Mouse (Mus musculus) limb, embryonic 11.5 days (tissue): ENCODE data around the gene Lap3. TPM values are rescaled to one million over a fixed set of nuclear protein-coding genes. Genes with fewer than 3 reads are reported as not detected.

Source experiments
- ATAC-seq: fragments of 200-750 bp; cut with Nextera tagmentation; 2 replicates; pipeline ENCODE4 v1.8.0; 2017; ENCODE audit warnings: low read depth; ENCODE audit not compliant: insufficient number of reproducible peaks, low FRiP score, low TSS enrichment
- DNase-seq: peaks from one replicate; pipeline ENCODE4 v3.0.0-alpha.2; 2015; ENCODE audit warnings: low spot score
- H3K27ac ChIP-seq: fragments of 300-500 bp; sonication (generic); replicated peaks from 2 replicates; pipeline ENCODE4 v1.5.1; 2014; ENCODE audit warnings: low read depth, mild to moderate bottlenecking, low read length
- H3K27me3 ChIP-seq: fragments of 300-500 bp; sonication (generic); 2 replicates; pipeline ENCODE4 v1.6.1; 2014; ENCODE audit warnings: mild to moderate bottlenecking, low read length, mixed read lengths; ENCODE audit not compliant: control insufficient read depth, insufficient read depth
- H3K36me3 ChIP-seq: fragments of 300-500 bp; sonication (generic); 2 replicates; pipeline ENCODE4 v1.6.1; 2014; ENCODE audit warnings: mild to moderate bottlenecking, low read length, moderate library complexity, mixed read lengths; ENCODE audit not compliant: control insufficient read depth, insufficient read depth
- H3K4me1 ChIP-seq: fragments of 300-500 bp; sonication (generic); 2 replicates; pipeline ENCODE4 v1.6.1; 2014; ENCODE audit warnings: low read length, mixed read lengths; ENCODE audit not compliant: control insufficient read depth, insufficient read depth
- H3K4me2 ChIP-seq: fragments of 300-500 bp; sonication (generic); 2 replicates; pipeline ENCODE4 v1.6.1; 2014; ENCODE audit warnings: low read depth, mild to moderate bottlenecking, moderate library complexity; ENCODE audit not compliant: severe bottlenecking
- H3K4me3 ChIP-seq: fragments of 300-500 bp; sonication (generic); 2 replicates; pipeline ENCODE4 v1.5.1; 2014; ENCODE audit warnings: low read depth, low read length
- H3K9ac ChIP-seq: fragments of 300-500 bp; sonication (generic); 2 replicates; pipeline ENCODE4 v1.6.1; 2014; ENCODE audit warnings: mild to moderate bottlenecking, low read length
- H3K9me3 ChIP-seq: fragments of 300-500 bp; sonication (generic); 2 replicates; pipeline ENCODE4 v1.6.1; 2016; ENCODE audit warnings: low read length; ENCODE audit not compliant: control insufficient read depth
- WGBS: fragments of 180-500 bp; shearing (Covaris S2); extraction: QIAGEN DNeasy Blood & Tissue Kit; methylation state at CpG from one replicate; pipeline ENCODE4 v1.1.7; 2014; 5-methylcytosine and 5-hydroxymethylcytosine counted together
- polyA plus RNA-seq: library from polyadenylated mRNA; unstranded; fragments of >200 nt; fragmentation: Nextera tagmentation; extraction: Ambion mirVana; gene quantifications from 2 replicates; pipeline ENCODE4 v1.2.1, GENCODE M21; 2014

The Lap3 gene
- polyA plus RNA-seq, 1 experiment from 2014 or later, result 98.3 TPM

GRCm38 (mm10) chr5:45482607-45483006, 10.6 kb upstream of the Lap3 start:
- 85% methylated on average over 3 of the region's 3 CpGs for WGBS

GRCm38 (mm10) chr5:45483654-45484053, 9.5 kb upstream of the Lap3 start:
- ATAC-seq (no peak), DNase-seq (no peak)
- Histone ChIP-seq H3K4me3 (no peak overlapping the region), H3K27ac (no peak overlapping the region), H3K4me1 (no peaks in the 10 kb centered on the region), H3K4me2 (no peak overlapping the region), H3K9ac (no peak overlapping the region), H3K27me3 (no peaks in the 10 kb centered on the region), H3K36me3 (no peaks in the 10 kb centered on the region), H3K9me3 (no peaks in the 10 kb centered on the region)
- WGBS, result 81% methylated on average over 1 of the region's 1 CpGs

More at GRCm38 (mm10) chr5:45482607-45483006, 10.6 kb upstream of the Lap3 start:
- ATAC-seq, result no peak
- Histone ChIP-seq H3K36me3 (no peaks in the 10 kb centered on the region), H3K4me1 (no peaks in the 10 kb centered on the region), H3K27me3 (no peaks in the 10 kb centered on the region), H3K27ac (no peak overlapping the region), H3K4me2 (no peak overlapping the region), H3K4me3 (no peak overlapping the region), H3K9ac (no peak overlapping the region), H3K9me3 (no peaks in the 10 kb centered on the region)
- DNase-seq, result no peak

- DNase-seq (no peak), ATAC-seq (no peak)
- WGBS, result 60% methylated on average over 4 of the region's 4 CpGs
- H3K36me3 ChIP-seq, result no peaks in the 10 kb centered on the region; the same call in 1 of the 2 replicates
- no peak overlapping the region for H3K9ac ChIP-seq
- no peaks in the 10 kb centered on the region for H3K9me3 ChIP-seq
- no peak overlapping the region for H3K27ac ChIP-seq
- no peaks in the 10 kb centered on the region for H3K27me3 ChIP-seq
- H3K4me3 ChIP-seq, result no peak overlapping the region
- H3K4me2 ChIP-seq, result no peak overlapping the region
- peaks cover 5% of the 10 kb centered on the region; the same call in 1 of the 2 replicates for H3K4me1 ChIP-seq
Observed at GRCm38 (mm10) chr5:45491776-45492175, 1.4 kb upstream of the Lap3 start.

- peaks cover 5% of the 10 kb centered on the region; the same call in 1 of the 2 replicates for H3K4me1 ChIP-seq
- peak overlapping the region; percentile 69 for H3K4me2 ChIP-seq
- no peaks in the 10 kb centered on the region; the same call in 1 of the 2 replicates for H3K36me3 ChIP-seq
- 47% methylated on average over 9 of the region's 9 CpGs for WGBS
- no peak for DNase-seq
- no peaks in the 10 kb centered on the region for H3K27me3 ChIP-seq
- no peaks in the 10 kb centered on the region for H3K9me3 ChIP-seq
- no peak for ATAC-seq
- H3K4me3 ChIP-seq, result peak overlapping the region; percentile 62
- no peak overlapping the region for H3K27ac ChIP-seq
- peak overlapping the region; percentile 84; the same call in 1 of the 2 replicates for H3K9ac ChIP-seq
Observed at GRCm38 (mm10) chr5:45494093-45494755, 1.1 kb downstream of the Lap3 start.

- ATAC-seq (no peak), DNase-seq (no peak)
- H3K27ac ChIP-seq, result no peak overlapping the region
- H3K27me3 ChIP-seq, result no peaks in the 10 kb centered on the region
- no peak overlapping the region for H3K4me3 ChIP-seq
- no peaks in the 10 kb centered on the region for H3K9me3 ChIP-seq
- H3K4me1 ChIP-seq, result peaks cover 5% of the 10 kb centered on the region; the same call in 1 of the 2 replicates
- H3K4me2 ChIP-seq, result no peak overlapping the region
- H3K9ac ChIP-seq, result no peak overlapping the region
- 97% methylated on average over 3 of the region's 3 CpGs for WGBS
- no peaks in the 10 kb centered on the region; the same call in 1 of the 2 replicates for H3K36me3 ChIP-seq
Observed at GRCm38 (mm10) chr5:45495429-45495975, 2.3 kb downstream of the Lap3 start.

- Histone ChIP-seq H3K4me3 (no peak overlapping the region), H3K4me2 (no peak overlapping the region), H3K27me3 (no peaks in the 10 kb centered on the region), H3K9me3 (no peaks in the 10 kb centered on the region), H3K4me1 (peaks cover 5% of the 10 kb centered on the region; the same call in 1 of the 2 replicates), H3K36me3 (no peaks in the 10 kb centered on the region; the same call in 1 of the 2 replicates), H3K9ac (no peak overlapping the region), H3K27ac (no peak overlapping the region)
- DNase-seq, result no peak
- ATAC-seq, result no peak
Observed at GRCm38 (mm10) chr5:45496042-45496441, 2.9 kb downstream of the Lap3 start.

GRCm38 (mm10) chr5:45496479-45496878, 3.3 kb downstream of the Lap3 start:
- no peak overlapping the region for H3K27ac ChIP-seq
- H3K4me2 ChIP-seq, result no peak overlapping the region
- H3K9me3 ChIP-seq, result no peaks in the 10 kb centered on the region
- no peak overlapping the region for H3K4me3 ChIP-seq
- WGBS, result 87% methylated on average over 4 of the region's 4 CpGs
- H3K27me3 ChIP-seq, result no peaks in the 10 kb centered on the region
- peaks cover 5% of the 10 kb centered on the region; the same call in 1 of the 2 replicates for H3K4me1 ChIP-seq
- DNase-seq (no peak), ATAC-seq (no peak)
- no peak overlapping the region for H3K9ac ChIP-seq
- no peaks in the 10 kb centered on the region; the same call in 1 of the 2 replicates for H3K36me3 ChIP-seq

GRCm38 (mm10) chr5:45496930-45497550, 3.9 kb downstream of the Lap3 start:
- Histone ChIP-seq H3K36me3 (no peaks in the 10 kb centered on the region; the same call in 1 of the 2 replicates), H3K27me3 (no peaks in the 10 kb centered on the region), H3K4me1 (peaks cover 5% of the 10 kb centered on the region; the same call in 1 of the 2 replicates), H3K4me2 (no peak overlapping the region), H3K9ac (no peak overlapping the region), H3K4me3 (no peak overlapping the region), H3K9me3 (no peaks in the 10 kb centered on the region), H3K27ac (no peak overlapping the region)
- 93% methylated on average over 12 of the region's 12 CpGs for WGBS
- DNase-seq (no peak), ATAC-seq (no peak)
